Mouse (Mus musculus) central nervous system, embryonic 18 days (tissue): ENCODE measurements around the gene Olfr73. TPM values are rescaled to one million over a fixed set of nuclear protein-coding genes. Genes with fewer than 3 reads are reported as not detected.

Experiments used
- polyA plus RNA-seq: library from polyadenylated mRNA; depleted of rRNA; stranded (reverse); fragments of >200 nt; gene quantifications from 2 replicates; pipeline ENCODE4 v1.2.3, GENCODE M21; 2012; rRNA removed

Gene Olfr73
- polyA plus RNA-seq: not detected in 2 replicates

GRCm38 (mm10) chr2:88037599-88037998 is at the start of gene Olfr73:
Gene Olfr73, minus strand, starts transcription at chr2:88037699.

DNA sequence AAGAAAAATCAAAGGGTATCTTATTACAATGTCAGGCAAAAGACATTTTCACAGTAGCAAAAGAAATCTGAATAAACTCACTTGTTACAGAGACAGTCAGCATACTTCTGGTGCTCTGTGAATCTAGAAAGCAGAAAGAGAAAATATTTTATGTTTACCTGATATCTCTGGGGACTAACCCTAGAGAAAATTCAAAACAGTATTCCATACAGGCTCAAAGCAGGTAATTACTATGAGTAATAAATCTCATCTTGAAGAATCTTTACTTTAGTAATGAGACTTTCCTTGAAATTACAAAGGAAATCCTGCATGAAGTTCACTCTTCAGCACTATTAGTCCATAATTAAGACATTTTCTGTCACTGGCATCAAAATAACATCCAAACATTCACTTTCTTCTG is 34.2 kb upstream of the Olfr73 start, which contains the start of gene Olfr1163:
Gene Olfr1163, minus strand, starts transcription at position 101 of the 400 bp plus-strand sequence.

DNA sequence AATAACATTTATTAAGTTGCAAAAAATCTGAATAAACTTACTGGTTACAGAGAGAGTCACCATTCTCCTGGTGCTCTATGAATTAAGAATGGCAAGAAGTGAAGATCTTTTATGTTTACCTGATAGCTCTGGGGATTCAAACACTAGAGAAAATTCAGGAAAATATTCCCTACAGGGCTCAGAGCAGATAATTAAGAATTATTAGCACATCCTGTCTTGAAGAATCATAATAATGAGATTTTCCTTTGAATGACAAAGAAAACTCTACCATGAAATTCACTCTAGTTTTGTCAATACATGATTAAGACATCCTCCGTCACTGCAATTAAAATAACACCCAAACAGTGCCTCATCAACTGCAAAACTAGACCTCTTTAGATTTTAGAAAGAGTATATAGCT is 13.5 kb upstream of the Olfr73 start, which contains the start of gene Olfr1162:
Gene Olfr1162, minus strand, starts transcription at position 101 of the 400 bp plus-strand sequence.

DNA sequence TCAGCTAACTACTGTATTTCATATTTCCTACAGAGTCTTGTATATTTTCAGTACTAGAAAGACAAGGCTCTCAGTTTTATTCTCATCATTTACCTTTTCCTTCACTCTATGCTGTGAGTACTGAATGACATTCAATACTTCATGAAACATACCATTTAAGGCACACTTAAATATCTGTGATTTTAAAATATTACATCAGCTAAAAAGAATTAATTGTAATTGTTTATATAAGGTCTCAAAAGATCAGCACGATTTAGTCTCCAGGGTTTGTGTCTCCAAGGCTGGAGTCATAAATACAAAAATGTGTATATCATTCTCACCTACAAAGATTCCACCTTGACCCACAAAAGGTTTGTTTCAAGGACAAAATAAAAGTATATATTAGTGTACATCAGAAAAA is 15.0 kb downstream of the Olfr73 start, which contains the start of gene Olfr1161:
Gene Olfr1161, plus strand, starts transcription at position 301 of the 400 bp plus-strand sequence.

DNA sequence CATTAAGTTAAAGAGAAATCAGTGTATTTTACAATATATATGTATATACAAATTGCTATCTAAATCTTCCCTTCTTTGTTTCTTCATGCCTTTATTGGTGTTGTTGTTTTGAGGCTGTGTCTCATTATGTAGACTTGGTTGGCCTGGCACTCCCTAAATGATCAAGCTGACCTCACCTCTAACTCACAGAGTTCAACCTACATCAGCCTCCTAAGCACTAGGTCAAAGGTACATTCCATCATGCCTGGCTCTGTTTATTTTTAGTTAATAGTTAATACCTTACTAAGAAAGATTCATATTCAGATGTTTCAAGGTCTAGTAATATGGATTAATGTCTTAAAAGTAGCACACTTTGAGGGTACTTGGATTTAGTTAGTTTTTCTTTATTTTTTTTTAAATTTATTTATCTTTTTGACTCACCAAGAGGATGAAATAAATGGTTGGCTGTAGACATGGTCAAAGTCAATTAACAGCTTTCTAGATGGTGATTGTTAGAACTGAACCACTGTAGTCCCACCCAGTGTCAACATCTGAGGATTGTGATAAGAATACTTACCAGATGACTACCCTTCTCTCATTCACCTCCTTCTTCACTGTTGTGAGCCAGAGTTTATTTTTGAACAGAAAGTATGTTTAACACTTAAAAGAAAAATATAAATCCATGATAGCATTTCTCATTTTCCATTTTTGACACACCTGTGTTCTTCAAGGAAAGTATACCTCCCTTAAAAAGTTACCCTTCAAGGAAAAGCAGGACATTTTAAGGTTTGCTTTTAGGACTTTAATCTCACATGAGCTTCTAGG is 29.8 kb downstream of the Olfr73 start, which contains the start of gene Olfr1160:
Gene Olfr1160, minus strand, starts transcription at position 754 of the 804 bp plus-strand sequence.

DNA sequence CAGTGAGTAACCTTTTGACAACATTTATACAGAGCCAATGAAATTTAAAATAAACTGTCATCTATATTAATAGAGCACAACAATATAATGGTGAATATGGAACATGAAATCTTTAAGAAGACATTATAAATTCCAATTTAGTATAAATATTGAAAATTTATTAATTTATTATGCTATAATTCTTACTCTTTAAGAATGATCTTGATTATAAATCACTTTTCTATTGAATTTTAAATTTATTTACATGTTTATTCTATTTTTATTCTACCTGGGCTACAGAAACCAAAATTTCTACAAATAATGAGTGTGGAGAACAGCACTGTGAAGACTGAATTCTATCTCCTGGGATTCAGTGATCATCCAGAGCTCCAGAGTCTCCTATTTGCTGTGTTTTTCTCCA is 47.7 kb downstream of the Olfr73 start, which contains the start of gene Olfr1158:
Gene Olfr1158, plus strand, starts transcription at position 301 of the 400 bp plus-strand sequence.

Other genes with a start within 250 kb of the Olfr73 start
- not detected in 2 replicates for gene Olfr1143, start 237.1 kb downstream of the Olfr73 start, polyA plus RNA-seq
- gene Olfr1145, start 227.9 kb downstream of the Olfr73 start, polyA plus RNA-seq: not detected in 2 replicates
- not detected in 2 replicates for gene Olfr1148, start 207.2 kb downstream of the Olfr73 start, polyA plus RNA-seq
- gene Olfr1150-ps1, start 193.7 kb downstream of the Olfr73 start, polyA plus RNA-seq: not detected in 2 replicates
- not detected in 2 replicates for gene Olfr1151, start 181.8 kb downstream of the Olfr73 start, polyA plus RNA-seq
- not detected in 2 replicates for gene Olfr1152, start 171.2 kb downstream of the Olfr73 start, polyA plus RNA-seq
- gene Olfr1153, start 142.7 kb downstream of the Olfr73 start, polyA plus RNA-seq: not detected in 2 replicates
- gene Olfr1154, start 132.5 kb downstream of the Olfr73 start, polyA plus RNA-seq: not detected in 2 replicates
- not detected in 2 replicates for gene Olfr1155, start 92.6 kb downstream of the Olfr73 start, polyA plus RNA-seq
- not detected in 2 replicates for gene Olfr1156, start 84.6 kb downstream of the Olfr73 start, polyA plus RNA-seq
- not detected in 2 replicates for gene Olfr1157, start 69.4 kb downstream of the Olfr73 start, polyA plus RNA-seq
- not detected in 2 replicates for gene Olfr74, start 63.0 kb downstream of the Olfr73 start, polyA plus RNA-seq
- not detected in 2 replicates for gene Olfr1158, start 47.6 kb downstream of the Olfr73 start, polyA plus RNA-seq
- not detected in 2 replicates for gene Olfr1160, start 29.4 kb downstream of the Olfr73 start, polyA plus RNA-seq
- not detected in 2 replicates for gene Olfr1161, start 14.9 kb downstream of the Olfr73 start, polyA plus RNA-seq
- not detected in 2 replicates for gene Olfr1162, start 13.4 kb upstream of the Olfr73 start, polyA plus RNA-seq
- gene Olfr1163, start 34.1 kb upstream of the Olfr73 start, polyA plus RNA-seq: not detected in 2 replicates
- gene Olfr1164, start 56.3 kb upstream of the Olfr73 start, polyA plus RNA-seq: not detected in 2 replicates
- gene Olfr1166, start 90.6 kb upstream of the Olfr73 start, polyA plus RNA-seq: not detected in 2 replicates
- gene Olfr1167, start 117.5 kb upstream of the Olfr73 start, polyA plus RNA-seq: not detected in 2 replicates
- not detected in 2 replicates for gene Olfr1168, start 144.2 kb upstream of the Olfr73 start, polyA plus RNA-seq
- not detected in 2 replicates for gene Olfr1170, start 190.6 kb upstream of the Olfr73 start, polyA plus RNA-seq
- not detected in 2 replicates for gene Olfr1173, start 242.2 kb upstream of the Olfr73 start, polyA plus RNA-seq